Mouse (Mus musculus) c-Kit-positive CD71-positive TER-119-positive erythroid progenitor cells, embryonic 14.5 days (primary cell): Measurements from ENCODE around the gene Iltifb.
"Not testable (repeated sequence)": the region's sequence is repeated elsewhere in the genome, so short reads cannot be mapped to it uniquely, and the experiment has no call there.

ENCODE experiments used
- DNase-seq: peaks from one replicate; pipeline ENCODE4 v3.0.0-alpha.2; 2013; ENCODE audit warnings: low spot score

The Iltifb gene

GRCm38 (mm10) chr10:118294938-118295337 lies at the start of gene Iltifb:
Iltifb (minus strand) TSS chr10:118295038.
- DNase-seq = no peak

GRCm38 (mm10) chr10:118343155-118343554 lies 48.3 kb upstream of the Iltifb start, which contains the start of gene Gm9046:
Gm9046 (minus strand) TSS chr10:118343255.
- DNase-seq = not testable (repeated sequence)

DNA sequence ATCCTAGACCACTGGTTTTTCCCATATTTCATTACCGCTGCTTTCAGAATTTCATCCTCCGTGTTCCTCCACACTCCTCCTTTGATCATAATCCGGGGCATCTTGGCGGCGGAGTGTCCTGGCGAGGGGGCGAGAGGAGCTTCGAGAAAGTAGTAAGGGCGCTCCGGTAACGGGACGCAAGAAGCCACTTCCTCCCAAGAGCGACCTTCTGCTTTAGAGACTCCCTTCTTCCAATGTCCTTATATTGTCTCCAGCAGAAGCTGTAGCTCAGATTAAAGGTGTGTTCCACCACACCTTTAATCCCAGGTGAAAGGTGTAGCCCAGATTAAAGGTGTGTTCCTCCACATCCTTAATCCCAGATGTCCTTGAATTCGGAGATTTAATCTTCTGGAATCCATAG lies 42.9 kb upstream of the Iltifb start, which contains the start of gene Gm9045:
Gm9045 (minus strand) TSS at position 101 of the 400 bp plus-strand sequence.
- DNase-seq = not testable (repeated sequence)

DNA sequence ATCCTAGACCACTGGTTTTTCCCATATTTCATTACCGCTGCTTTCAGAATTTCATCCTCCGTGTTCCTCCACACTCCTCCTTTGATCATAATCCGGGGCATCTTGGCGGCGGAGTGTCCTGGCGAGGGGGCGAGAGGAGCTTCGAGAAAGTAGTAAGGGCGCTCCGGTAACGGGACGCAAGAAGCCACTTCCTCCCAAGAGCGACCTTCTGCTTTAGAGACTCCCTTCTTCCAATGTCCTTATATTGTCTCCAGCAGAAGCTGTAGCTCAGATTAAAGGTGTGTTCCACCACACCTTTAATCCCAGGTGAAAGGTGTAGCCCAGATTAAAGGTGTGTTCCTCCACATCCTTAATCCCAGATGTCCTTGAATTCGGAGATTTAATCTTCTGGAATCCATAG lies 37.5 kb upstream of the Iltifb start, which contains the start of gene Gm9044:
Gm9044 (minus strand) TSS at position 101 of the 400 bp plus-strand sequence.
- not testable (repeated sequence) for DNase-seq

- DNase-seq = not testable (repeated sequence)
These were observed 32.0 kb upstream of the Iltifb start, which contains the start of gene Gm9040 for GRCm38 (mm10) chr10:118326869-118327268. Gm9040 (minus strand) TSS chr10:118326969.

GRCm38 (mm10) chr10:118319024-118319423 lies 24.2 kb upstream of the Iltifb start:
- no peak for DNase-seq

- DNase-seq = not testable (repeated sequence)
These were observed 7.3 kb upstream of the Iltifb start for GRCm38 (mm10) chr10:118302133-118302532.

DNA sequence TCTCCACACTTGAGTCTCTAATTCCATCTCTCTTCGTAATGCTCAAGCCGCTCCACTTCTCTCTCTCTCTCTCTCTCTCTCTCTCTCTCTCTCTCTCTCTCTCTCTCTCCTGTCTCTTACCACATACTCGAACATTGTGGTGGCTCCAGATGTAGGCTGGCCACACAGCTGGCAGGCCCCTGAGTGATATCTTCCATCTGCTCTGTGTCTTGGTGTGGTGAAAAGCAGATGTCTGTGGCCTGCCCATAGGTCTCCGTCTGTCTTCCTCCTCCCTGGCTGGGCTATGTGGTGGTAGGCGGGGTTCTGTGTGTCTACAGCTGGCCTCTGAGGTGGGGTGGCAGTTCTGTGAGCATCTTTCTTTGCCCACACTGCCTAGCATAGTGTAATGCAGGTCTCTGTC lies 11.8 kb downstream of the Iltifb start:
- DNase-seq = not testable (repeated sequence)

DNA sequence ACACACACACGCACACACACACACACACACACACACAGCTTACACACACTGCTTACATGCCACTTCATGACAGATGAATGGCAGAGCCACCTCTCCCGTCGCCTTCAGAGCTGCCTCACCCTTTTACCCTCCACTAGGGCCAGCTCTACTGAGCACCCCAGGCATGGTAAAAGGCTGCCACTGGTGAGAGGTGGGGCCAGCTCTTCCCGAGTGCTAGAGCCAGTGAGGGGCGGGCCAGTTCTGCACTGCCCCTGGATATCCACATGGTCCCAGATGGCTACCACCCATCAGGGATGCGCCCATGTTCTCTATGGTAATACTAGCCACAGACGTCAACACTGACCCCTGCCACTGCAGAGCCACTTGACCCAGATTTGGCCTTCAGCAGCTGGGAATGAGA lies 12.3 kb downstream of the Iltifb start:
- DNase-seq = not testable (repeated sequence)

DNA sequence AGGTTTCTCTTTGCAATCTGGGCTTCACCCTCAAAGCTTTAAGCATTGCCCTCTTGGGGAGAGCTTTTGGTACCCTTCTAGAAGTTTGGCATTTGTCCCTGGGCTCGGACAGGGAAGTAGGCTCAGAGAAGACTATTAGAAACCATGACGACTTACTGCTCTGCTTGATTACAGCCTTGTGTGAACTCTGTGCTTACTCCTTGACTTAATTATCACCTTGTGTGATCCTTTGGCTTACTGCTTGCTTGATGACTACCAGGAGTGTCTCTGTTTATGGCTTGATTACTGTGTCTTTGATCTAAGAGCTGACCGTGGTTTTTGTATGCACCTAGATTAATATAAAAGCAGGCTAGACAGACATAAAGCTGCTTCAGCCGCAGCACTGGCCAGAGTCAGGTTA lies 16.8 kb downstream of the Iltifb start:
- DNase-seq = not testable (repeated sequence)

DNA sequence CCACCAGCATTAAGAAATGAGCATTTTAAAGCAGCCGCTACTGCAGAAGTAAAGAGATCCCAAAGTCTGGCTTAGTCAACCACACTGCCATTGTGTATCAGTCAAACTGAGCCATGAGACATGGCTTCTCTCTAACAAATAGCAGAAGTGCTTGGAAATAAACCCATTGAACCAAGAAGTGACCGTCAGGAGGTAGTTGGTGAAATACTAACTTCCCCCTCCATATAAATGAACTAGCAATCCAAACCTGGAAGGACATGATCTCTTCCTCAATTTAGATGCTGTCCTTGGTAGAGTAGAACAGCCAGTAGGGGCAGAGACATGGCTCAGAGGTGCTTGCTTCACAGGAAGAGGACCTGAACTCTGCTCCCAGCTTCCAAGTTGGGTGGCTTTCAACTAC lies 23.4 kb downstream of the Iltifb start:
- DNase-seq = not testable (repeated sequence)

- not testable (repeated sequence) for DNase-seq
These were observed 26.0 kb downstream of the Iltifb start for GRCm38 (mm10) chr10:118268812-118269211.

- not testable (repeated sequence) for DNase-seq
These were observed 36.5 kb downstream of the Iltifb start, which contains the start of gene Gm32802 for GRCm38 (mm10) chr10:118258388-118258787. Gm32802 (plus strand) TSS chr10:118258688.

- DNase-seq = no peak
These were observed 44.0 kb downstream of the Iltifb start for GRCm38 (mm10) chr10:118250852-118251295.

- DNase-seq = not testable (repeated sequence)
These were observed 45.7 kb downstream of the Iltifb start for GRCm38 (mm10) chr10:118249006-118249595.

- not testable (repeated sequence) for DNase-seq
These were observed 54.2 kb downstream of the Iltifb start, which contains the start of gene Gm32717 for GRCm38 (mm10) chr10:118240680-118241079. Gm32717 (minus strand) TSS chr10:118240780.
